Mouse (Mus musculus): ENCODE data around the gene Mast2.

Mast2 gene

DNA sequence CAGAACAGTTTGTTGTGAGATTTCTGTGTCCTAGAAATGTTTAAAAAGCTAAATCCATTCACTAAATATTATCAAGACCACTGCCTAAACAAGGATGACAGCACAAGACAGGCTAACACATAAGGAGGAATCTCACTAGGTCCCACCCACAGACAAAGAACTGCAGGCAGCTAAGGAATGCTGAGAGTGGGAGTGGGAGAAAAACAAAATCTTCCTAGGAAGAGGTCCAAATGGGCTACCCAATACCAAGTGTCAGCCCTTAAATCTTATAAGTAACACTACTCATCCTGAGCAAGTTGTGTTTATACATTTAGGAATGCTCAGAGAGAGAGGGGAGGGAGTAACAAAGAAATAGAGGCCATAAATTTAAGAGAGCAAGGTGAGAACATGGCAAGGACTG, 52.6 kb downstream of the Mast2 start:
- in situ Hi-C loops (cut with MboI, MseI) = no loop called here

DNA sequence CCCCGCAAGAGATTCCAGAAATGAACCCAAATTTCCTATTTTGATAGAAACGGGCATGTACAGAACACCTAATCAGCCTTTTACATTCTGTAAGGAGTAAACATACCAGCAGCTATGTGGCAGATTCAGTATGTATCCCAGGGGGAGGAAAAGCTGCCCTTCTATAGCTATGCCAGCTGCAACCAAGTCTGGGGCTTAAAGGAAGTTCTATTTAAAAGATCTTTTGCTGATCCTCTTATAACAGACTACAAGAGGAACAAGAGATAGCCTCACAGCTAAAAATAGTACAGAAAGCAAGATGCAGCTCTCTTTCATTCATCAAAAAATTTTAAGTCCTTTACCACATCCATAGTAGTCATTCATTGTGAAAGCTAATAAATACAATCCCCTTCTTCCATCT, 57.3 kb downstream of the Mast2 start:
- in situ Hi-C loops (cut with MboI, MseI) = no loop called here

DNA sequence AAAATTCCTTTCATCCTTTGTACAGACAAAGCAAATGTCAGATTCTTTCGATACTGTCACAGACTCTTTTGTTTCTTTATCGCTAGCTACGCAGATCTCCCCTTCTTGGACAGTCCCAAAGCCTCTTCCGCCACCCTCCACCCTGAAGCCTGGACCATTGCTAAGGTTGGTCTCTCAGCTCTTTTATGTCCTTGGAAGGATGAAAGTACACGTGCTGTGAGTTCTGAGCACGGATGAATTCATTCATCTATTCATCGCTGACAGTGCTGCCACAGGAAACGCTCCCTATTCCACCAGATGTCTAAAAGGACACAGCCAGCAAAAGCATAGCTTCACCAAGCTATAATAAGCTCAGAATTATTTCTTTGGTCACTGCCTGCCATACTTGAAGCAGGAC, 58.0 kb downstream of the Mast2 start:
- in situ Hi-C loops (cut with MboI, MseI) = no loop called here

DNA sequence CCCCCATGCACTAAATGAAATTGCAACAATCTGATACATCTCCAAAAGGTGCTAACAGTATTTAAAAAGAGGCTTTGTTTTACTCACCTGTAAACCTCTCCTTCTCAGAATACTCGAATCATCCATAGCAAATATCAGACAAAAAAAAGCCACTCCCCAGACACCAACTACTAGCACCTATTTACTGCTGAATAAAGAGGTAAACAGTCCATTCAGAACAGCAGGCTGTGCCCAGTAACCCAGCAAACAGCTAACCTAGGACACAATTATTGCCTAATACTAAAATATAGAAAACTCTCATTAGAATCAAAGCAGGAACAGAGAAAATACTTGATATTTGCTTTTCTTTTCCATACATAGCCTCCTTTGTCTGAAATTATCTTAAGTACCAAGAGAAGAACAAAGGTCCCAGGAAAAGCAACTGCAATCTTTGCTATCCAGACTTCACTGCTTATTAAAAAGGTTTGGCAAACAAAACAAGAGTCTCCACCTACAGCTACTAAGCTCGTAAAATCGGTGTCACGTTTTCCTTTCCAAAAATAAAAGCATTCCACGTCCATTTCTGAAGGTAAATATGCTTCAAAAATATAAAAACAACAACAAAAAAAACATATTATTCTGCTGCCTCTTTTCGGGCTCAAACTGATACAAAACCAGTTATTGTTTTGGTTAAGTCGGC, 58.6 kb downstream of the Mast2 start:
- in situ Hi-C loops (cut with MboI, MseI) = no loop called here

DNA sequence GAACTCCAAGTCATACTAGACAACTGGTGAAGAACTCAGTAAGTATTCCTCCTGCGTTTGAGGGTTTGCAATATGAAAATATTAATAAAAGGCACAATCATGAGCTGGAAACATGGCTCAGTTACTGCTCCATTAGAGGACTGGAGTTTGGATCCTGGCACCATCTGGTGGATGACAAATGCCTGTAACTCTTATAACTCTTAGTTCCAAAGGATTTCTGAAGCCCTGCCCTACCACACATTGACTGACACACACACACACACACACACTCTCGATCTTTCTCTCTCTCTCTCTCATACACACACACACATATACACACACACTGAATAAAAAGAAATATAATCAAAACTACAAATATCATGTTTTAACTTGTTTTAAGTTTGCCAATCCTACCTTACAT, 60.1 kb downstream of the Mast2 start:
- in situ Hi-C loops (cut with MboI, MseI) = no loop called here

DNA sequence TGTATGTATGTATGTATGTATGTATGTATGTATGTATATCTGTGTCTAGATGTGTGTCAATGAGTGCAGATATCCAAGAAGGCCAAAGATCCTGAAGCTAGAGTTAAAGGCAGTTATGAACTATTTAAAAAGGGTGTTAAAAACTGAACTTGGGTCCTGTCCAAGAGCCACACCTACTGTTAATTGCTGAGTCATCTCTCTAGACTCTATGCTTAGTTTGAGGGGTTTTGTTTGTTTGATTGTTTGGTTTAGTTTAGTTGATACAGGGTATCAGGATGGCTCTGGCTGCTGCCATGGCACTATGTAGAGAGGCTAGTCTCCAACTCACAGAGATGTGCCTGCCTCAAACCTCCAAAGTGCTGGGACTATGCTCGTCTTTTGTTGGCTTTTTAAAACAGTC, 61.3 kb downstream of the Mast2 start:
- in situ Hi-C loops (cut with MboI, MseI) = no loop called here

DNA sequence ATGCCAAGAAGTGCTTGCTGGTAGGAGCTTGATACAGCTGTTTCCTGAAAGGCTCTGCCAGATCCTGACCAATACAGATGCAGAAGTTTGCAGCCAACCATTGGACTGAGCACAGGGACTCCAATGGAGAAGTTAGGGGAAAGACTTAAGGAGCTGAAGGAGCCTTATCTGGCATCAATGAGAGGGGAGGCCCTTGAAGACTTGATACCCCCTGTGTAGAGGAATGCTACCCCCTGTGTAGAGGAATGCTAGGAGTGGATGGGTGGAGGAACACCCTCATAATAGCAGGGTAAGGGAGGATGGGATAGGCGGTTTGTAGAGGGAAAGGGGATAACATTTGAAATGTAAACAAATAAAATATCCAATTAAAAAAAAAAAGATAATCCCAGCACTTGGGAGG, 65.9 kb downstream of the Mast2 start:
- in situ Hi-C loops (cut with MboI, MseI) = no loop called here

DNA sequence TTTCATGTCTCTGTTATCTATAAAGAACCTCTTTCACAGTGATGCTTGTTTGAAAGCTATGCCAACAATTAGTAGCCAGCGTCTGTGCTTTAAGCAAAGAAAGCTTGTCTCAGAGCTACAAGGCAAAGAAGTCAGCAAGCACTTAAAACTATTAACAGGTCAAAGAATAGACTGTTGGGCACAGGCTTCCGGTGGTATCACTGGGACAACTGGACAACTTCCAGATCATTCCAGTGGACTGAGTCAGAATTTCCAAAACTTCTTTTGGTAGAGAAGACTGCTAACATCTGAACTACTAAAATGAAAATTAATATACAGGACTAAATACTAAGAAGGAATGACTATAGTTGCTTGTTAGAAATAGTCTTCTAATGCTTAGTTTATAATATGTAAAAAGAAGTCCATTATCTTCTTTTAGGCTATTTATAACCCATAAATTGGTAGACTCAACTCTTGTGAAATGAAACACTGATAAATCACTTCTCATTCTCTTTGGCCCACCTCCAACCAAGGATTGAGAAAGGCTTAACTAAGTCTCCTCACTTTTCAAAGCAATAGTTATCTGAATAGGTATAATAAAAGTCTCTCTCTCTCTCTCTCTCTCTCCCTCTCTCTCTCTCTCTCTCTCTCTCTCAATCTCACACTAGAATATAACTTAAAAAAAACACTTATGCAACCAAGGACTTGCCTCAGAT, 85.9 kb downstream of the Mast2 start:
- in situ Hi-C loops (cut with MboI, MseI) = no loop called here

DNA sequence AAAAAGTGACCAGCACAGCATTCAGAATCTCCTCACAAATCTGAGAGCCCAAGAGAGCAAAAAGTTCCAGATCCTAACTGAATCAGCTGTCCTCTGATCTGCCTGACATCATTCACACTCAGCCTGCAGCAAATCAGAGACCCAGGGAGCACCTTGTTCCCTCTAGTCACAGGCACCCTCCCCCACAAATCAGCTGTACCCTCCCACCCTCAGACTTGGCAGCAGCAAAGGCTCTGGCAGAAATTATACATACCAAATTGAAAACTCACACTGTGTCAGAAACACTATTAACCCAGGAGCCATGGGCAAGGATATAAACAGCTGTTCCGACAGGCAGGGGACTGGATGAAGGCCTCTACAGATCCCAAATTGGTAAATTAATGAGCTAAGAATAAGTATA, 92.3 kb downstream of the Mast2 start:
- in situ Hi-C loops (cut with MboI, MseI) = no loop called here

DNA sequence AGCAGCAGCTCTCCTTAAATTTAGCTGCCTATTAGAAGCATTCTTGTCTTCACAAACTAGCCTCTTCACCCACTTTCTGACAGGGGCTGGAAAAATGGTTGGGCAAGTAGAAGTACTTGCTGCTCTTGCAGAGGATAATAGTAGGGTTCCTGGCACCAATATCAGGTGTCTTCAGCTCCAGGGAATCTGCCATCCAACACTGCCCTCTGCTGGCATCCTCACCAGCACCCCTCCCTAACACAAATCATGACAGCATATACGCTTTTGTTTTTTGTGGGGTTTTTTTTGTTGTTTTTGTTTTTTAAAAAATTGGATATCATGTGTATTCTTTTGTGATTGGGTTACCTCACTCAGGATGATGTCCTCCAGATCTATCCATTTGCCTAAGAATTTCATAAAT, 105.9 kb downstream of the Mast2 start:
- in situ Hi-C loops (cut with MboI, MseI) = loop anchor here in 1 of 2 experiments (10.0 kb wide), 1 partner anchor 697 kb away; no protein-coding TSS in a partner anchor

DNA sequence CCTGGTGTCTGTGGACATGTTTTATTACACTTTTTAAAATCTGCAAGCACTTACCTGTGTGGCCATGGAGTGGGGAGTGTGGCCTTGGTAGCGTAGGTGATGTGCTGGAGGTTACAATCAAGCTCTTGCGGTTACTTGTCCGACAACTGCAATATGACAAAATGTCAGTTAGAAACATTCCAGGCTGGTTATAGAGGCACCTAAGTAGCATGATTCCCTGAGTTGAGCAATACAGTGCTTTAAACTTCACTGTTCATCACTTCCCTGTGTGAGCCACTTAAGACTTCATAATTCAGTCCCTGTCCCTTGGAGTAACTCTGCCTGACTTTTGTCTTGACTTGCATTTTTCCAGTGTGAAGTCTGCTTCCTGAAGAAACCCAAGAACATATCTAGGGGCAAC, 111.1 kb downstream of the Mast2 start:
- in situ Hi-C loops (cut with MboI, MseI) = loop anchor here in 1 of 2 experiments (10.0 kb wide), 1 partner anchor 702 kb away; no protein-coding TSS in a partner anchor

DNA sequence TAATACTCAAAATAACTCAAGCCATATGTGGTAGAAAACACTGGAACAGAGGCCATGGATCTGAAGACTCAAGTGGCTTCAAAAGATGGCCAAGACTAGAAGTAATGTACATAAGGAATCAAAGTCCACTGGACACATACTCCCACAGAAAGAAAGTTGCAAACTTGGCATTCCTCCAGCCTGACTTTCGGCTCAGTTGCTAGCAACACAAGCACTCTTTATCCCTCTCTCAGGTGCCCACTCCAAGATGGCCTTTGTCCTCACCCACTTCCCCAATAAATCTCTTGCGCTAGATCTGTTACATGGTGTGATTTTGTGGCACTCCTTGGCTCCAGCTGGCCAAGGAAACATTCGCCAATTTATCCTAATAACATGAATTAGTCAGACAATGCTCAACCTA, 111.5 kb downstream of the Mast2 start:
- in situ Hi-C loops (cut with MboI, MseI) = loop anchor here in 1 of 2 experiments (10.0 kb wide), 1 partner anchor 702 kb away; no protein-coding TSS in a partner anchor

DNA sequence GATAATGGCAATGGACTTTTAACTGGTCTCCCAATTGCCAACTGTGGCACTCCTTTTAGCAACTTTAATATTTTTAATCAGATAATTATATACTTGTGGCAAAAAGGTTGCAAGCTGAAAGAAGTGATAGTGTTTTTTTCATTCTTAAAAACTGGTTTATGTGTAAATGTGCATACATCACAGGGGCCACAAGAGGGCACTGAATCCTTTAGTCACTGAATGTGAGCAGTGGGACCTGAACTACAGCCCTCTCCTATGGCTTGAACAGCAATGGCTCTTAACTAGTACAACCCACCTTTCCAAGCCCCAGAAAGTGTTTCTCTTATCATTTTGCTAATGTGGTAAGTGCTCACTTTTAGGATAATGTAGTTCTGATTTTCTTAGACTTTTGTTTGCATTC, 121.9 kb downstream of the Mast2 start:
- in situ Hi-C loops (cut with MboI, MseI) = loop anchor here in 1 of 2 experiments (25.0 kb wide), 1 partner anchor 195 kb away; no protein-coding TSS in a partner anchor

DNA sequence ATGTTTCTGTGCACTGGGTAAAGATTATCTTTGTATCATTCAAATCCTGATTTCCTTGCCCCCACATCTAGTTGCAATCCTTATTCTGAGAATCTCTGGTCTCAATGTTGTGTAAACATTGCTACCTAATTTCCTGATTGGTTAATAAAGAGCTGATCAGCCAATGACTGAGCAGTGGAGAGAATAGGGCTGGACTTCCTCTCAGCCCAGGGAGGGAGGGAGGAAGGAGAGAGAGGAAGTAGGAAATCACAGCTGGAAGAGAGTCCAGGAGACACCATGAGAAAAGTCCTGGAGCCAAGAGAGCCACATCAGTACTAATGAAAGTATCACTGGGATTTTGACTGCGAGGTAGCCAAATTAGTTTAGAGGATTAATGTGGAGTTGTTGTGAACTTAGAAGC, 127.7 kb downstream of the Mast2 start:
- in situ Hi-C loops (cut with MboI, MseI) = loop anchor here in 1 of 2 experiments (25.0 kb wide), 1 partner anchor 201 kb away; no protein-coding TSS in a partner anchor

DNA sequence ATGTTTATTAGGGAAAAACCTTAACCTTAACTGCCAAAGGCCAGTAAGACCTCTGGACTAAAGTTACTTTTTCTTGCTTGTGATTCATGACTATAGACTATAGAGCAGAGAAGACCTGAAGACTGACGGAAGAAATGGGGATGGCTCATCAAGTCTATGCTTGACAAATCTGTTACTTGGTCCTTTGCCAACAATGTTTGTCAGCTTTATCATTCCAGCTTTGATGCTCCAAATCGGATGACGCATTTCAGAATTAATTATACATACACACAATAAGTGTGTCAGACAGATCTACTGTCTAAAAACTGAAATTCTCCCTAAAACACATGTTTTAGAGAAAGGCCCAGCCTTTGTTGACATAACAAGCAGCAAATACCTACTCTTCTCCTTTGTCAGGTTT, 134.7 kb downstream of the Mast2 start:
- in situ Hi-C loops (cut with MboI, MseI) = loop anchor here in 1 of 2 experiments (25.0 kb wide), 1 partner anchor 208 kb away; no protein-coding TSS in a partner anchor

DNA sequence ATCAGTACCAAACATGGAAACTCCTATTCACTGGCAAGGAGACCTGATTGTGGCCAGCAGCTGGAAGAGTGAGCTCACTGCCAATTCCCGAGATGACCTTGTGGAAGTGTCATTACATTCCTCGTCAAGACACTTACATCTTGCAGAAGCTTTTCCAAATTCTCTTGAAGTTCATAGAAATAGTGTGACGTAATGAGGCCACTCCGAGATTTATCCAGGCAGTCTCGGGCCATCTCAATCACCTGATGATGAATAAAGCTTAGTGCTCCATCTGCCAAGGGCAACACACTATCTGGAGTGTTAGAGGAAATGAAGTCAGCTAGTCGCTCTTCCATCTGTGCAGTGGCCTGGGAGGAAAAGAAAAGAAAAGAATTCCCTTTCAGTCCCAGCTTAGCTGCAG, 141.9 kb downstream of the Mast2 start:
- in situ Hi-C loops (cut with MboI, MseI) = no loop called here

DNA sequence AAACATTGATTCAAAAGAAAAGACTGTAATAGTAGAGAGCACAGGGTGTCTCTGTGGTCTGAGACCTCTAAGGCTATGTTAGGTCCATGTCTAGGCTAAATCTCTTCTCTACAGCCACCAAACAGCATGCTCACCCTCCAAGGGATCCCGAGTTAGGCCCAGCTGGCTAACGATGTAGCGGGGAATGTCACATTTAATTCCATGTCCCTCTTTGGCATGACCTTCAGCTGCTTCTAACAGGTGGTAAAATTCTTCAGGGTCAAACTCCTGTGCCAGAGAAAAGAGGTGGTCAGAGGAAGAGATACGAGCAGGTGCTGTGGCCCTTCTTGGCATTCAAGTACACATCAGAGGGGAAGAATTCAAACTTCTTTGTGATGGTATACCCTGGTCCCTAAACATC, 146.4 kb downstream of the Mast2 start:
- in situ Hi-C loops (cut with MboI, MseI) = no loop called here

DNA sequence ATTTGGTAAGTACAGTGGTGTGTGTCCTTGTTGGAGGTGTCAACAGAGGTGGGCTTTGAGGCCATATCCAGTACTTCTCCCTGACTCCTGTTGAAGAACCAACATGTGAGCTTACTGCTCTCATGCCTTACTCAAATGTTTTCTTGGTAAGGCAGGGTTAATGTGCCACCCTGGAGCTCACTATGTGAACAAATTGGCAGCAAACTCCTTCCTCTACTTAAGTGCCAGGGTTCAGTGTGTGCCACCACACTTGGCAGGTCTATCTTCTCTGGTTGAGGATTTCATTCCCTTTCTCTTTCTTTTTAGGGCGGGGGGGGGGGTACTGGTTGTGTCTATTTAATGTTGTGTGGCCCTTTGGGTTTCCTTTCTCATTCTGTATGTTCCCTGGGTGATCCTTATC, 159.4 kb downstream of the Mast2 start:
- in situ Hi-C loops (cut with MboI, MseI) = no loop called here

DNA sequence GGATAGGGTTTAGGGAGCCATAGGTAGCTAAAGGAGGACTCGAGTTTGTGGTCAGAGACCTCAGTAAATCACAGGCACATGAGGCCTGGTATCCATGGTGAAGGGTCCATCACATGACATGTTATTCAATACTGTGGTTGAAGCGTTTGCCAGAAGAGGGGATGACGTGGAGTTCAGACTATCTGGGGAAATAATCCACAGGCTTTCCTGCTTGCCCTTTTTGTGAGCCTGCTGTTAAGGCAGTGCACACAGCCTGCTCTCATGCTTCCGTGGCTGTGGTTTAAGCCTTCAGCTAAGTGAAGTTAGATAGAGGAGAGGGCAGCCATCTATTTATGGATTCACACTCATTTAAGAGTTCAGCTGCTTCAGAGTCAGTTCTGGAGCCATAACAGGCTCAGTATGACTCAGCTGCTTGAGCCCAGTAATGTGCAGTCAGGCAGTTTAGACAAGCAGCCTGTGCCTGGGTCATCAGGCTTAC, 163.1 kb downstream of the Mast2 start:
- in situ Hi-C loops (cut with MboI, MseI) = no loop called here

DNA sequence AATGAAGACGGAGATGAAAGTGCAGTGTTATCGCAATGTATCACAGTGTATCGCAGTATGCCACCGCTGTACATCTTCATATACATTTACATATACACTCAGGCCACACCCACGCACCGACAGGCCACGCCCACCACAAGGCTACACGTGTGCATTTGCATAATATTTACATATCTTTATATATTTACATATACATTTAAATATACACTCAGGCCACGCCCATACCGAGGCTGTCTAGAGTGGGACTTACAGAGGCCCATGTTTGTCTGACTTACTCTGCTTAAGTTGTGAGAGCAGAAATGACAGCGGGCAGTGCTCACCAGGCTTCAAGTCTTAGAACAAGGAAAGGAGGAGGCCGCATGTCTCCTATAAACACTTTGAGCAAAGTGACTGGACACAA, 170.7 kb downstream of the Mast2 start:
- in situ Hi-C loops (cut with MboI, MseI) = no loop called here

DNA sequence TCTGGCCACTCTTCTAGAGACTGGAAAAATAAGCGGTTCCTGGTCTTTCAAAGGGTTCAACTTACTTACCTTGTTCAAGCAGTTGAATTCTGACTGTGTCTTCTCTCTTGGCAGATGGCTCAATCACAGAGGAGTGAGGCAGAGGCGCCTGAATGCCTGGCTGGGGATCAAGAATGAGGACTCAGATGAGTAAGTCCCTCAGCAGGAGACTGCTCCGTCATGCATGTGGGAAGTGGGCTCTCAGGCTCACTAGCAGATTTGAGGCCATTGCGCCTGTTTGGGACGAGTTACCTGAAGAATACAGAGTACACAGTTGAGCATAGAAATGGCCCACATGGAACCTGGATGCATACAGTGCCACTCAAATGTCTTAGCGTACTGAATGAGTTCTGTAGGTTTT, 172.4 kb downstream of the Mast2 start:
- in situ Hi-C loops (cut with MboI, MseI) = no loop called here

DNA sequence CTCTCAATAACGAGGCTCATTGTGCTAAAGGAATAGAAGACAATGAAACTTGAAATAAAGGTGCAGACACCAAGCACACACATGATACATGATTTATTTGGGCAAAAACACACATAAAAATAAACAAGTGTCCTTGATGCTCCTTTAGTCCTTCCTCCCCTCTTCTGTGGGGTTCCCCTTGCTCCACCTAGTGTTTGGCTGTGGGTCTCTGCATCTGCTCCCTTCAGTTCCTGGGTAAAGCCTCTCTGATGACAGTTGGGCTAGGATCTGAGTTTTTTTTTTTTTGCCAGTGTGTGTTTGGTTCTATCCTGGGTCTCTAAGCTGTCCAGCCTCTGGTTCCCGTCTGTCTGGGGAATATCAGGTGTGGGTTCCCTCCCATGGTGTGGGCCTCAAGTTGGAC, 181.8 kb downstream of the Mast2 start:
- in situ Hi-C loops (cut with MboI, MseI) = no loop called here

DNA sequence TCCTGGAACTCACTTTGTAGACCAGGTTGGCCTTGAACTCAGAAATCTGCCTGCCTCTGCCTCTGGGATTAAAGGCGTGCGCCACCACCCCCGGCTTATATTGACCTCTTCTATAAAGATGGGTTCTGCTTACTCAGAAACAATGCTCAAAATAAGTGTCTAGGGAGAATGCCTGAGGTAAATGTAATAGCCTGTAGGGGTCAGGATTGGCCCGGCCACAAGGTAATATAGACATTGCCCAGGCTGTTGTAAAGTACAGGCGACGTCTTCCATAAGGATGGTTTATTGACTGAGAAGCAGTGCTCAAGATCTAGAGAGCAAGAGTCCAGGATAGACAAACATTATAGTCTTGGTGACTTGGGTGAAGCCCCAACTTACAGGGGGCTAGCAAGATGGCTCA, 195.8 kb downstream of the Mast2 start:
- in situ Hi-C loops (cut with MboI, MseI) = no loop called here
